Mouse (Mus musculus) midbrain, embryonic 11.5 days (tissue): ENCODE data around the gene Nos2. TPM values are rescaled to one million over a fixed set of nuclear protein-coding genes. Genes with fewer than 3 reads are reported as not detected.

ENCODE experiments used
- ATAC-seq: fragments of 200-750 bp; cut with Nextera tagmentation; 2 replicates; pipeline ENCODE4 v1.8.0; 2017; ENCODE audit warnings: moderate TSS enrichment, moderate library complexity; ENCODE audit not compliant: low FRiP score
- DNase-seq: peaks from one replicate; pipeline ENCODE4 v3.0.0; 2015; ENCODE audit warnings: low spot score; ENCODE audit errors: missing footprints
- H3K27ac ChIP-seq: fragments of 300-500 bp; sonication (generic); 2 replicates; pipeline ENCODE4 v1.5.1; 2014; ENCODE audit warnings: low read depth, low read length
- H3K27me3 ChIP-seq: fragments of 300-500 bp; sonication (generic); 2 replicates; pipeline ENCODE4 v1.6.1; 2014; ENCODE audit warnings: mild to moderate bottlenecking, low read length, moderate library complexity, mixed read lengths; ENCODE audit not compliant: control insufficient read depth, insufficient read depth
- H3K36me3 ChIP-seq: fragments of 300-500 bp; sonication (generic); 2 replicates; pipeline ENCODE4 v1.6.1; 2014; ENCODE audit warnings: mild to moderate bottlenecking, low read length, moderate library complexity, mixed read lengths; ENCODE audit not compliant: control insufficient read depth, insufficient read depth
- H3K4me1 ChIP-seq: fragments of 300-500 bp; sonication (generic); 2 replicates; pipeline ENCODE4 v1.6.1; 2014; ENCODE audit warnings: low read length; ENCODE audit not compliant: control insufficient read depth, insufficient read depth
- H3K4me2 ChIP-seq: fragments of 300-500 bp; sonication (generic); 2 replicates; pipeline ENCODE4 v1.6.1; 2014; ENCODE audit warnings: mild to moderate bottlenecking, moderate library complexity
- H3K4me3 ChIP-seq: fragments of 300-500 bp; sonication (generic); 2 replicates; pipeline ENCODE4 v1.5.1; 2014; ENCODE audit warnings: low read depth, low read length
- H3K9ac ChIP-seq: fragments of 300-500 bp; sonication (generic); 2 replicates; pipeline ENCODE4 v1.6.1; 2014; ENCODE audit warnings: low read length
- H3K9me3 ChIP-seq: fragments of 300-500 bp; sonication (generic); 2 replicates; pipeline ENCODE4 v1.6.1; 2016; ENCODE audit warnings: low read length; ENCODE audit not compliant: control insufficient read depth
- WGBS: fragments of 180-500 bp; shearing (Covaris S2); extraction: QIAGEN DNeasy Blood & Tissue Kit; methylation state at CpG from one replicate; pipeline ENCODE4 v1.1.7; 2014; 5-methylcytosine and 5-hydroxymethylcytosine counted together
- polyA plus RNA-seq: library from polyadenylated mRNA; unstranded; fragments of >200 nt; fragmentation: Nextera tagmentation; extraction: Ambion mirVana; gene quantifications from 2 replicates; pipeline ENCODE4 v1.2.1, GENCODE M21; 2014

The Nos2 gene
- polyA plus RNA-seq, 1 experiment from 2014 or later, result 0.64 TPM

DNA sequence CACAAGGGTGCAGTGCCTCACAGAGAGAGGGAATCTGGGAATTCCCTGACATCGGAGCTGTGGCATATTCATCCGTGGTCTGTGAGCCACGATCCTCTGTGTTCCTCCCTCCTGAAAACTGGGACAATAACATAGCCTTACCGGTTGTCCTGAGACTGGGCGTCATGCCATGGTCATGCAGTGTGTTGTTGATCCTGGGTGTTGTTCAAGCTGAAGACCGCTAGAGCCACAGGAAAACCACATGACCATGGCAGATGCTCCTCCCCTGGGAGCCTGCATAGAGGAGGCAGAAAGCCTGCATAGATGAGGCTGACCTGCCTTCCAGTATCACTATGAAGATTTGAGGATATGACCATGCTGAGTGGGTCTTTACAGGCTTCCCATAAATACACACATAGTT lies 5.1 kb upstream of the Nos2 start:
- no peak for DNase-seq
- Histone ChIP-seq H3K9ac (no peak overlapping the region), H3K4me1 (no peaks in the 10 kb centered on the region), H3K9me3 (no peaks in the 10 kb centered on the region), H3K36me3 (no peaks in the 10 kb centered on the region), H3K4me2 (no peak overlapping the region), H3K27me3 (no peaks in the 10 kb centered on the region), H3K27ac (no peak overlapping the region), H3K4me3 (no peak overlapping the region)
- WGBS, result 91% methylated on average over 6 of the region's 6 CpGs
- ATAC-seq, result no peak

DNA sequence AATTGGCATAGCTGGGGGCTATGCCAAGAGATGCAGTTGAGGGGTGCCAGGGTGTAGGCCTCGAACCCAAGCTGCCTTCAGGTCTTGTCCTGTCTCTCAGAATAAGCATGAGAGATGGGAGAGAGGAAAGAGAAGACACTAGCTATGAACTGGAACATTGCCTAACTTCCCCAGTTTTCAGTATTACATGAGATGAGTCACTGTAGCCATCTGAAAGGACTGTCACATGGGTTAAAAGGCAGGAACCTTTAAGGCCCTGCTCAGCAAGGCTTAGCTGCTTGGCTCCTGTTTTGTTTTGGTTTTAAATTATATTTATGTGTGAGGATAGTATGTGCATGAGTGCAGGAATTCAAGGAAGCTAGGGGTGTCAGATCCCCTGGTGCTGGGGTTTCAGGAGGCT lies 4.2 kb upstream of the Nos2 start:
- no peaks in the 10 kb centered on the region for H3K4me1 ChIP-seq
- DNase-seq (no peak), ATAC-seq (no peak)
- H3K4me3 ChIP-seq, result no peak overlapping the region
- no peaks in the 10 kb centered on the region for H3K27me3 ChIP-seq
- H3K27ac ChIP-seq, result no peak overlapping the region
- WGBS, result 83% methylated on average over 1 of the region's 1 CpGs
- no peaks in the 10 kb centered on the region for H3K36me3 ChIP-seq
- no peak overlapping the region for H3K9ac ChIP-seq
- no peak overlapping the region for H3K4me2 ChIP-seq
- no peaks in the 10 kb centered on the region for H3K9me3 ChIP-seq

- no peak for ATAC-seq
- H3K27me3 ChIP-seq, result peaks cover 17% of the 10 kb centered on the region
- 73% methylated on average over 4 of the region's 4 CpGs for WGBS
Measured at GRCm38 (mm10) chr11:78919745-78920144, 842 bp upstream of the Nos2 start.

GRCm38 (mm10) chr11:78922678-78923407 lies 2.3 kb downstream of the Nos2 start:
- Histone ChIP-seq H3K4me3 (no peak overlapping the region), H3K9ac (no peak overlapping the region), H3K9me3 (no peaks in the 10 kb centered on the region), H3K4me2 (no peak overlapping the region), H3K27ac (no peak overlapping the region), H3K36me3 (no peaks in the 10 kb centered on the region), H3K4me1 (peaks cover 6% of the 10 kb centered on the region), H3K27me3 (peaks cover 37% of the 10 kb centered on the region)
- DNase-seq, result peak; percentile 94
- 39% methylated on average over 8 of the region's 8 CpGs for WGBS
- no peak for ATAC-seq

More at GRCm38 (mm10) chr11:78919745-78920144, 842 bp upstream of the Nos2 start:
- no peak overlapping the region for H3K9ac ChIP-seq
- H3K36me3 ChIP-seq, result no peaks in the 10 kb centered on the region
- no peak overlapping the region for H3K4me3 ChIP-seq
- H3K4me1 ChIP-seq, result peaks cover 1% of the 10 kb centered on the region
- DNase-seq, result no peak
- H3K4me2 ChIP-seq, result no peak overlapping the region
- no peak overlapping the region for H3K27ac ChIP-seq
- H3K9me3 ChIP-seq, result no peaks in the 10 kb centered on the region

DNA sequence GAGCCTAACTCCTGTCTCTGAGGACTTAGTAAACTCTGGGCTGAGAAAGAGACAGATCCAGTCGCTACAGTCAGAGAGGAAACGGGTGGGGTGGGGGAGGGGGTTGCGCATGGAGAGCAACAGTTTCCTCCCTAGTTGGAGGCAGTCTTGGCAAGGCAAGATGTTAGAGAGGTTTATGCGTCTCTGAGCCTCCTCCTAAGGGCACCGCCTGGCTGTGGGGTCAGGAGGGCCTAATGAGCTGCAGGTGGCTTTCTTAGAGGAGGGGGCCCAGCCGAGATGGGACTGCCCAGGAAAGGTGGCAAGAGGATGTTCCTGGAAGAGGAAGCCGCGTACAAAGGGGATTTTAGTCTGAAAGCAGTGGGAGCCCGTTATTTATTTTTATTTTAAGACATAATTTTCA lies 3.5 kb downstream of the Nos2 start:
- WGBS, result 9% methylated on average over 9 of the region's 9 CpGs
- H3K4me1 ChIP-seq, result peaks cover 6% of the 10 kb centered on the region
- peaks cover 37% of the 10 kb centered on the region for H3K27me3 ChIP-seq
- H3K9ac ChIP-seq, result no peak overlapping the region
- DNase-seq, result no peak
- H3K27ac ChIP-seq, result no peak overlapping the region
- H3K4me3 ChIP-seq, result no peak overlapping the region
- H3K9me3 ChIP-seq, result no peaks in the 10 kb centered on the region
- ATAC-seq, result no peak
- no peaks in the 10 kb centered on the region for H3K36me3 ChIP-seq
- H3K4me2 ChIP-seq, result no peak overlapping the region

DNA sequence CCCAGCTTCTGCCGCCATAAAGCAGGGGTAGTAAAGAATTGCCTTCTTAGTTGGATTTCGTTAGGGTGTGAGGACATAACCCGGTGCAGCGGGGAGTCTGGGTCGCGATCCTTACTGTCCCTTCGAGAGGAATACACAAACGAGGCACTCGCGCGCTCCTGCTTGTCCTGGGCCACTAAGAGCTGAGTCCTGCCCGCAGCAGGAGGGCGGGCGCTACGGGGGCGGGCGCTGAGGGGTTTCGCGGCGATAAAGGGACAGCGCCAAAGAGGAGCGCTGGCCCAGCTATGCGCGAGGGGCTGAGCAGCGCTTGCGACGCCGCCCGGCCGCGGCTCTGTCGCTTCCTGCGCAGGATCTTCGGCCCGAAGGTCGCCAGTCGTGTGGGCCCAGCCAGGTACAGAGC lies 4.3 kb downstream of the Nos2 start:
- Histone ChIP-seq H3K9ac (peak overlapping the region; percentile 40), H3K9me3 (no peaks in the 10 kb centered on the region), H3K27ac (no peak overlapping the region), H3K4me2 (peak overlapping the region; percentile 56), H3K4me1 (peaks cover 6% of the 10 kb centered on the region), H3K36me3 (no peaks in the 10 kb centered on the region), H3K4me3 (peak overlapping the region; percentile 35), H3K27me3 (peaks cover 37% of the 10 kb centered on the region)
- ATAC-seq (no peak), DNase-seq (peak; percentile 93)
- under 1% methylated on average over 37 of the region's 37 CpGs for WGBS

DNA sequence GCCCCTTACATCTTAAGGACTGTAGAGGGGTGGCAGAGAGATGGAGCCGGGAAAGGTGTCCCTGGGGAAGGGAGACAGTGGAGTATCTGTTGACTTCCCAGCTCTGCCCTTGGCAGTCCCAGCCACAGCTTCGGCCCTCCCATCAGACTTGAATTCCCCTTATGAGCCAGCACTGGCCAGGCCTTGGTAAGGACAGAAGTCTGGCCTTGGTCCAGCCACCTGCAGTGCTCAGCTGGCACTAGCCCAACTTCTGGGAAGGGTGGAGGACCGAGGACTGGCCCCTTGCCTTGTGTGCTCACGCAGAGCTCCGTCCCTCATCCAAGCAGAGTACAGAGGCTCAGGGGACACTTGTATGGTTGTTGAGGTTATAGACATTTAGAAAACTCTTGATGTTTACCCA lies 8.8 kb downstream of the Nos2 start:
- Histone ChIP-seq H3K27ac (no peak overlapping the region), H3K4me3 (no peak overlapping the region), H3K9me3 (no peaks in the 10 kb centered on the region), H3K4me2 (no peak overlapping the region), H3K36me3 (no peaks in the 10 kb centered on the region), H3K4me1 (peaks cover 6% of the 10 kb centered on the region), H3K9ac (no peak overlapping the region), H3K27me3 (peaks cover 24% of the 10 kb centered on the region)
- ATAC-seq (no peak), DNase-seq (no peak)
- WGBS, result 96% methylated on average over 5 of the region's 5 CpGs

DNA sequence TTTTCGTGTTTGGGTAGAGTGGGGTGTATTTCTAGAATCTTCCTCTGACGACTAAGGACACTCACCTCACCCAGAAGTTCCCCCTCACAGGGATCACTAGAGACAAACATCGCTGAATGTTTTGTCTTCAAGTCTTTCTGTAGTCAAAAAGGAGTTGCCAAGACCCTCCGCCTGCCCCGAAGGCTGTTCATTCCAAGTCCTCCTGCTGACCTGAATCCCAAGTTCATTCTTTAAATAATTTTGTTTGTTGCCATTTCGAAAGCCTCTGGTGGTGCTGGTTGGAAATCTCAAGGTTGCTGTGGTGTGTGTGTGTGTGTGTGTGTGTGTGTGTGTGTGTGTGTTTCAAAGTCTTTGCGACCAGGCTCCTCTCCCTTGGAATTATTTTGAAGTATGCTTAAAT lies 13.7 kb downstream of the Nos2 start:
- H3K27ac ChIP-seq, result no peak overlapping the region
- H3K27me3 ChIP-seq, result no peaks in the 10 kb centered on the region
- 88% methylated on average over 7 of the region's 7 CpGs for WGBS
- H3K36me3 ChIP-seq, result no peaks in the 10 kb centered on the region
- no peaks in the 10 kb centered on the region for H3K9me3 ChIP-seq
- H3K9ac ChIP-seq, result no peak overlapping the region
- no peak overlapping the region for H3K4me3 ChIP-seq
- H3K4me1 ChIP-seq, result no peaks in the 10 kb centered on the region
- no peak for ATAC-seq
- no peak overlapping the region for H3K4me2 ChIP-seq
- no peak for DNase-seq

DNA sequence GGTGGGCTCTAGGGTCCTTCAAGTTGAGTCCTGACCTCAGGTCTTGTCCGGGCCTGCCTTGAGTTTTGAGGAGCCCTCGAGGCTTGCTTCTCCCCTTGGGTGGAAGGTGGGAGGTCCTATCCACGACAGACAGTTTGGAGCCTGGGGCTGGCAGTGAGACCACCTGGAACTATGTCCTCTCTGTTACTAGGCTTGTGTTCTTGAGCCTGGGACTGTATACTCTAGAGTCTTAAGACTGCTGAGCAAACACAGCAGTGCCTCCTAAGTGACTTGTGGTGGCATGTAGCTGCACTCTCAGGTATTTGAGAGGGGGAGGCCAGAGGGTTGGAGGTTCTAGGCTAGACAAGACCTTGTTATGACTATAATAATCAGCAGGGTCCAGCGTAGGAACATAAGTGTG lies 14.1 kb downstream of the Nos2 start:
- Histone ChIP-seq H3K27me3 (no peaks in the 10 kb centered on the region), H3K4me3 (no peak overlapping the region), H3K36me3 (no peaks in the 10 kb centered on the region), H3K27ac (no peak overlapping the region), H3K4me2 (no peak overlapping the region), H3K9ac (no peak overlapping the region), H3K4me1 (no peaks in the 10 kb centered on the region), H3K9me3 (no peaks in the 10 kb centered on the region)
- ATAC-seq (no peak), DNase-seq (no peak)
- WGBS, result 87% methylated on average over 4 of the region's 4 CpGs
